Mouse (Mus musculus): Measurements from ENCODE around the gene Smarcad1. TPM values are rescaled to one million over a fixed set of nuclear protein-coding genes. Genes with fewer than 3 reads are reported as not detected.
A peak's percentile ranks its signal among the peaks of the same experiment; 100 is the strongest.

Gene Smarcad1
- polyA plus RNA-seq, 1 experiment from 2014 or later: 62.8 TPM

- H3K36me3 ChIP-seq (ENCODE audit: insufficient read depth, low read length): no peaks in the 10 kb centered on the region
- no peak; the same call in 1 of the 2 replicates for ATAC-seq (replicated peaks; ENCODE audit: low FRiP score, low read depth)
- H3K9ac ChIP-seq (ENCODE audit: low read depth, low read length): no peak overlapping the region
- no peak overlapping the region for H3K4me2 ChIP-seq (ENCODE audit: low read length)
- H3K27me3 ChIP-seq (ENCODE audit: insufficient read depth, low read length): no peaks in the 10 kb centered on the region
- H3K9me3 ChIP-seq (replicated peaks; ENCODE audit: low read length): no peaks in the 10 kb centered on the region
- TF ChIP-seq CTCF (IDR thresholded peaks at IDR 0.05; ENCODE audit: low read depth): peak; percentile 94
- no peaks in the 10 kb centered on the region for H3K4me1 ChIP-seq (replicated peaks; ENCODE audit: insufficient read depth, low read length)
- H3K27ac ChIP-seq: no peak overlapping the region
- H3K4me3 ChIP-seq (replicated peaks; ENCODE audit: low read depth, low read length): no peak overlapping the region
- WGBS: 14% methylated on average over 2 of the region's 2 CpGs
- peak; percentile 79 for DNase-seq (ENCODE audit: low spot score)
These were observed 83.8 kb downstream of the Smarcad1 start for GRCm38 (mm10) chr6:65126074-65126726.

- Histone ChIP-seq H3K27ac (no peak overlapping the region), H3K9ac (ENCODE audit: low read depth, low read length) (no peak overlapping the region), H3K9me3 (replicated peaks; ENCODE audit: low read length) (no peaks in the 10 kb centered on the region), H3K27me3 (ENCODE audit: insufficient read depth, low read length) (no peaks in the 10 kb centered on the region), H3K4me1 (replicated peaks; ENCODE audit: insufficient read depth, low read length) (no peaks in the 10 kb centered on the region), H3K4me2 (ENCODE audit: low read length) (no peak overlapping the region), H3K4me3 (replicated peaks; ENCODE audit: low read depth, low read length) (no peak overlapping the region), H3K36me3 (ENCODE audit: insufficient read depth, low read length) (no peaks in the 10 kb centered on the region)
- no peak for ATAC-seq (replicated peaks; ENCODE audit: low FRiP score, low read depth)
- WGBS: 71% methylated on average over 6 of the region's 6 CpGs
- no peak for DNase-seq (ENCODE audit: low spot score)
- TF ChIP-seq CTCF (IDR thresholded peaks at IDR 0.05; ENCODE audit: low read depth): no peak
These were observed 90.0 kb downstream of the Smarcad1 start for GRCm38 (mm10) chr6:65132376-65132775.

GRCm38 (mm10) chr6:65137802-65138201 is 95.4 kb downstream of the Smarcad1 start:
- no peak overlapping the region for H3K4me2 ChIP-seq (ENCODE audit: low read length)
- H3K36me3 ChIP-seq (ENCODE audit: insufficient read depth, low read length): no peaks in the 10 kb centered on the region
- no peaks in the 10 kb centered on the region for H3K27me3 ChIP-seq (ENCODE audit: insufficient read depth, low read length)
- 0 out of 2 replicates have a peak, but pooled peaks cover 4% of the 10 kb centered on the region for H3K4me1 ChIP-seq (replicated peaks; ENCODE audit: insufficient read depth, low read length)
- no peak overlapping the region for H3K4me3 ChIP-seq (replicated peaks; ENCODE audit: low read depth, low read length)
- no peak for TF ChIP-seq CTCF (IDR thresholded peaks at IDR 0.05; ENCODE audit: low read depth)
- H3K9ac ChIP-seq (ENCODE audit: low read depth, low read length): no peak overlapping the region
- H3K9me3 ChIP-seq (replicated peaks; ENCODE audit: low read length): no peaks in the 10 kb centered on the region
- ATAC-seq (replicated peaks; ENCODE audit: low FRiP score, low read depth) (no peak), DNase-seq (ENCODE audit: low spot score) (no peak)
- 46% methylated on average over 2 of the region's 2 CpGs for WGBS
- H3K27ac ChIP-seq: no peak overlapping the region

GRCm38 (mm10) chr6:65138243-65138642 is 95.9 kb downstream of the Smarcad1 start:
- 71% methylated on average over 1 of the region's 1 CpGs for WGBS
- H3K27me3 ChIP-seq (ENCODE audit: insufficient read depth, low read length): no peaks in the 10 kb centered on the region
- H3K4me2 ChIP-seq (ENCODE audit: low read length): no peak overlapping the region
- TF ChIP-seq CTCF (IDR thresholded peaks at IDR 0.05; ENCODE audit: low read depth): no peak
- no peak for DNase-seq (ENCODE audit: low spot score)
- H3K4me1 ChIP-seq (replicated peaks; ENCODE audit: insufficient read depth, low read length): 0 out of 2 replicates have a peak, but pooled peaks cover 4% of the 10 kb centered on the region
- H3K36me3 ChIP-seq (ENCODE audit: insufficient read depth, low read length): no peaks in the 10 kb centered on the region
- H3K9ac ChIP-seq (ENCODE audit: low read depth, low read length): no peak overlapping the region
- H3K9me3 ChIP-seq (replicated peaks; ENCODE audit: low read length): no peaks in the 10 kb centered on the region
- no peak overlapping the region for H3K4me3 ChIP-seq (replicated peaks; ENCODE audit: low read depth, low read length)
- H3K27ac ChIP-seq: no peak overlapping the region
- no peak for ATAC-seq (replicated peaks; ENCODE audit: low FRiP score, low read depth)

- TF ChIP-seq CTCF (IDR thresholded peaks at IDR 0.05; ENCODE audit: low read depth): no peak
- H3K4me3 ChIP-seq (replicated peaks; ENCODE audit: low read depth, low read length): no peak overlapping the region
- H3K9ac ChIP-seq (ENCODE audit: low read depth, low read length): no peak overlapping the region
- DNase-seq (ENCODE audit: low spot score) (no peak), ATAC-seq (replicated peaks; ENCODE audit: low FRiP score, low read depth) (peak; percentile 76)
- WGBS: 37% methylated on average over 5 of the region's 5 CpGs
- no peak overlapping the region for H3K4me2 ChIP-seq (ENCODE audit: low read length)
- no peaks in the 10 kb centered on the region for H3K36me3 ChIP-seq (ENCODE audit: insufficient read depth, low read length)
- H3K27me3 ChIP-seq (ENCODE audit: insufficient read depth, low read length): no peaks in the 10 kb centered on the region
- no peak overlapping the region; the same call in 1 of the 2 replicates for H3K27ac ChIP-seq
- peaks cover 10% of the 10 kb centered on the region; the same call in 1 of the 2 replicates for H3K4me1 ChIP-seq (replicated peaks; ENCODE audit: insufficient read depth, low read length)
- H3K9me3 ChIP-seq (replicated peaks; ENCODE audit: low read length): no peaks in the 10 kb centered on the region
These were observed 97.8 kb downstream of the Smarcad1 start for GRCm38 (mm10) chr6:65140082-65140749.

- DNase-seq (ENCODE audit: low spot score) (peak; percentile 79), ATAC-seq (replicated peaks; ENCODE audit: low FRiP score, low read depth) (no peak; the same call in 1 of the 2 replicates)
- Histone ChIP-seq H3K27me3 (ENCODE audit: insufficient read depth, low read length) (no peaks in the 10 kb centered on the region), H3K4me1 (replicated peaks; ENCODE audit: insufficient read depth, low read length) (peaks cover 10% of the 10 kb centered on the region; the same call in 1 of the 2 replicates), H3K4me2 (ENCODE audit: low read length) (no peak overlapping the region), H3K4me3 (replicated peaks; ENCODE audit: low read depth, low read length) (no peak overlapping the region), H3K9me3 (replicated peaks; ENCODE audit: low read length) (no peaks in the 10 kb centered on the region), H3K27ac (no peak overlapping the region; the same call in 1 of the 2 replicates), H3K9ac (ENCODE audit: low read depth, low read length) (no peak overlapping the region), H3K36me3 (ENCODE audit: insufficient read depth, low read length) (no peaks in the 10 kb centered on the region)
- TF ChIP-seq CTCF (IDR thresholded peaks at IDR 0.05; ENCODE audit: low read depth): no peak
- 21% methylated on average over 6 of the region's 6 CpGs for WGBS
These were observed 98.4 kb downstream of the Smarcad1 start for GRCm38 (mm10) chr6:65140750-65141243.

Measured in kidney, postnatal 0 days (tissue).